Mouse (Mus musculus) limb, embryonic 13.5 days (tissue): Measurements from ENCODE around the gene Gper1. TPM values are rescaled to one million over a fixed set of nuclear protein-coding genes. Genes with fewer than 3 reads are reported as not detected.

Experiments used
- ATAC-seq: fragments of 200-750 bp; cut with Nextera tagmentation; 2 replicates; pipeline ENCODE4 v1.8.0; 2017; ENCODE audit warnings: low read depth, moderate number of reproducible peaks, moderate TSS enrichment; ENCODE audit not compliant: low FRiP score
- H3K27ac ChIP-seq: fragments of 300-500 bp; sonication (generic); 2 replicates; pipeline ENCODE4 v1.5.1; 2015; ENCODE audit warnings: inconsistent platforms, mild to moderate bottlenecking, moderate library complexity
- H3K27me3 ChIP-seq: fragments of 300-500 bp; sonication (generic); 2 replicates; pipeline ENCODE4 v1.6.1; 2015; ENCODE audit warnings: mild to moderate bottlenecking, inconsistent platforms
- H3K36me3 ChIP-seq: fragments of 300-500 bp; sonication (generic); 2 replicates; pipeline ENCODE4 v1.6.1; 2015; ENCODE audit warnings: inconsistent platforms, mild to moderate bottlenecking, moderate library complexity
- H3K4me1 ChIP-seq: fragments of 300-500 bp; sonication (generic); 2 replicates; pipeline ENCODE4 v1.6.1; 2015; ENCODE audit warnings: inconsistent platforms
- H3K4me2 ChIP-seq: fragments of 300-500 bp; sonication (generic); replicated peaks from 2 replicates; pipeline ENCODE4 v1.6.1; 2015; ENCODE audit warnings: inconsistent platforms, mild to moderate bottlenecking, moderate library complexity
- H3K4me3 ChIP-seq: fragments of 300-500 bp; sonication (generic); 2 replicates; pipeline ENCODE4 v1.5.1; 2015; ENCODE audit warnings: moderate library complexity, mild to moderate bottlenecking, inconsistent platforms
- H3K9ac ChIP-seq: fragments of 300-500 bp; sonication (generic); 2 replicates; pipeline ENCODE4 v1.6.1; 2015; ENCODE audit warnings: mild to moderate bottlenecking, inconsistent platforms
- H3K9me3 ChIP-seq: fragments of 300-500 bp; sonication (generic); 2 replicates; pipeline ENCODE4 v1.6.1; 2016; ENCODE audit warnings: inconsistent platforms
- WGBS: fragments of 180-500 bp; shearing (Covaris S2); methylation state at CpG from one replicate; pipeline ENCODE4 v1.1.7; 2015; 5-methylcytosine and 5-hydroxymethylcytosine counted together
- polyA plus RNA-seq: library from polyadenylated mRNA; unstranded; fragments of >200 nt; fragmentation: Nextera tagmentation; extraction: Ambion mirVana; gene quantifications from 2 replicates; pipeline ENCODE4 v1.2.1, GENCODE M21; 2015

Gene Gper1
- polyA plus RNA-seq, 1 experiment from 2014 or later: 3.5 TPM

DNA sequence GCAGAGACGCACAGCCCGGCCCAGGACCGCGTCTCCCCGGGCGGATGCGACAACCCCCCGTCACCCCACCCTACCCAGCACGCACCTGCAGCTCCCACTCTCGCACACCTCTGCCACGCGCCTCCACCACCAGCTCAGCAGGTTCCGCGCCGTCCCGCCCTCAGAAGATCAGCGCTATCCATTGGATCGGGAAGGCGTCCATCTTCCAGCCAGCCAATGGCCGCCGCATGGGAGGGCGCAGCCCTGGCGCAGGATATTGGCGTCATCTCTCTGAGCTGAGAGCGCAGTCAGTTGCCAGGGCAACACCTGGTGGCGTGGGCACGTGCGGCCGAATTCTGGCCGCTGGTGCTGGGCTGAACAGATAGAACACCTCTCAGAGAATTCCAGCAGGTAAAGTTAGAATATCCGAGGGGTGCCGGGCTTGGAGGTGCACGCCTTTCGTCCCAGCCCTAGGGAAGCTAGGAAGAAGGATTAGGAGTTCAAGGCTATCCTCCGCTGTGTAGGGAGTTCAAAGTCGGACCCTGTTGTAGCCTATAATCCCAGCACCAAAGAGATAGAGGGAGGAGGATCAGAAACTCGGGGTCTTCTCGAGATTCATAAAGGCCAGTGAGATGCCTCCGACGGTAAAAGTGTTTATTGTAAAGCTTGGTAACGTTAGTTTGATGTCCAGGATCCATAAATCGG lies 37.6 kb downstream of the Gper1 start, which contains the start of gene 3110082I17Rik:
Gene 3110082I17Rik (minus strand): TSS at position 144 of the 684 bp plus-strand sequence.
- Histone ChIP-seq H3K9me3 (no peaks in the 10 kb centered on the region), H3K4me2 (peak within 1 kb of the TSS; percentile 83), H3K4me3 (peak within 1 kb of the TSS; percentile 67), H3K27me3 (no peaks in the 10 kb centered on the region), H3K27ac (no peak within 1 kb of the TSS), H3K9ac (peak within 1 kb of the TSS; percentile 70), H3K36me3 (no peaks in the 10 kb centered on the region), H3K4me1 (peaks cover 12% of the 10 kb centered on the region)
- WGBS: 4% methylated on average over 42 of the region's 42 CpGs
- peak; percentile 99 for ATAC-seq

DNA sequence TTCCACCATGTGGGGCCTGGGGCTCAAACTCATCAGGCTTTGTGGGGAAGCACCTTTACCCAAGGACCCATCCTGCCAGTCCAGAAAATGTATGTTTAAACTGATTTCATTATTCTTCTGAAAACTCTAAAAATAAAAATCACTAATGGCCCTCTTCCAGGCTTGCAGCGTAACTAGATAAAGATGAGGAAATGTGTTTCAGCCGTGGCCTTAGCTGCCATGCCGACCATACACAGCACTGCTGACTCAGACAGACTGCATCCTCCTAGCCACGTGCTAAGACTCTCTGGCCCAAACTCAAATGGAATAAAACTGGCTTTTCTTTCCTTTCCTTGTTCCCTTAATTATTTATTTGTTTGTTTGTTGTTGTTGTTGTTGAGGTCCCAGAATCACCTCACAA lies 41.9 kb downstream of the Gper1 start:
- H3K9me3 ChIP-seq: no peaks in the 10 kb centered on the region
- H3K9ac ChIP-seq: no peak overlapping the region
- H3K36me3 ChIP-seq: no peaks in the 10 kb centered on the region
- ATAC-seq: no peak
- no peak overlapping the region for H3K27ac ChIP-seq
- H3K4me1 ChIP-seq: peaks cover 5% of the 10 kb centered on the region; the same call in 1 of the 2 replicates
- WGBS: 75% methylated on average over 4 of the region's 4 CpGs
- H3K4me3 ChIP-seq: no peak overlapping the region
- no peaks in the 10 kb centered on the region for H3K27me3 ChIP-seq
- no peak overlapping the region for H3K4me2 ChIP-seq

DNA sequence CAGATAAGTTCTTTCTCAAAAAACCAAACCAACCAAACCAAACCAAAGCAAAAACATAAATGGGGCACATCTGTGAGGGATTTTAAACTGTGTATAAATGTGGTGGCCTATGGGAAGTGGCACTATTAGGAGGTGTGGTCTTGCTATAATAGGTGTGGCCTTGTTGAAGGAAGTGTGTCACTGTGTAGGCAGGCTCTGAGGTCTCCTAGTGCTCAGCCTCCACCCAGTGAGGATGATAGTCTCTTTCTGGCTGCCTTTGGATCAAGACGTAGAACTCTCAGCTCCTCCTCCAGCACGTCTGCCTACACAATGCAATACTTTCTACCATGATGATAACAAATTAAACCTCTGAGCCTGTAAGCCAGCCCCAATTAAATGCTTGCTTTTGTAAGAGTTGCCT lies 43.4 kb downstream of the Gper1 start:
- 61% methylated on average over 2 of the region's 2 CpGs for WGBS
- H3K4me1 ChIP-seq: no peaks in the 10 kb centered on the region
- no peak for ATAC-seq
- no peak overlapping the region for H3K4me2 ChIP-seq
- H3K27me3 ChIP-seq: no peaks in the 10 kb centered on the region
- H3K4me3 ChIP-seq: no peak overlapping the region
- no peaks in the 10 kb centered on the region for H3K9me3 ChIP-seq
- H3K36me3 ChIP-seq: peaks cover 8% of the 10 kb centered on the region
- no peak overlapping the region for H3K9ac ChIP-seq
- H3K27ac ChIP-seq: no peak overlapping the region

DNA sequence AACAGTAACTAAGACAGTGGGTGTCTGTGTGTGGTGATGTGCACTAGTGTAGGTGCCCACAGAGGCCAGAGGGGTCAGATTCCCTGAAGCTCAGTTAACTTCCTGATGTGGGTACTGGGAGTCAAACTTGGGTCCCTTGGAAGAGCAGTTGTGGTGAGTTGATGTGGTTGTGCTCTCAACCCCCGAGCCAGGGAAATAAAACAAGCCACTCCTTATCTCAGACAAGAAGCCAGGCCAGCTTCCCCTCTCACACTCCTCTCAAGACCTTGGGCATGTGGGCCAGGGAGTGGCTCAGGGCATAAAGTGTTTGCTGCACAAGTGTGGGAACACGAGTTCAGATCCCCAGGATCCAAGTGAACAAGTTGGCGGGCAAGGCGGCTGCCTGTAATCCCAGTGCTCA lies 43.9 kb downstream of the Gper1 start:
- no peaks in the 10 kb centered on the region for H3K27me3 ChIP-seq
- no peak overlapping the region for H3K9ac ChIP-seq
- no peaks in the 10 kb centered on the region for H3K4me1 ChIP-seq
- no peak overlapping the region for H3K4me2 ChIP-seq
- no peak overlapping the region for H3K27ac ChIP-seq
- no peak for ATAC-seq
- H3K36me3 ChIP-seq: peaks cover 12% of the 10 kb centered on the region
- WGBS: 61% methylated on average over 4 of the region's 4 CpGs
- H3K9me3 ChIP-seq: no peaks in the 10 kb centered on the region
- no peak overlapping the region for H3K4me3 ChIP-seq

DNA sequence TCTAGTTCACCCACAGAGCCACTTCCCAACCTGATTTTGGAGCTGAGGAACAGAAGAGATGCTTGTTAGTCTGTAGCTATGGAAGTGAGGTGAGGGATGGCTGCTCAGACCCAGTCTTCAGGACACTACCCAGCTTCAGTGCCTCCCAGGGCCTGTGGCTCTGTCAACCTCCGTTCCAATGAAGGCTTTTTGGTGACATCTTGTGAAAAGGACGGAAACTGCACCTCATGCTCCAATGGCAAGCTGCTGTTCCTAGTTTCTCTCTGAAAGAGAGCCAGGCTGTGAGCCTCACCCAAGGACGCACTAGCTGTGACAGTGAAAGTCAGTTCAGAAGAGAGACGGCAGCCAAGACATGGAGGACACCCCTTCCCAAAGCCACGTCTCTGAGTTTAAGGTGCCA lies 45.0 kb downstream of the Gper1 start:
- ATAC-seq: no peak
- 48% methylated on average over 5 of the region's 5 CpGs for WGBS
- H3K4me1 ChIP-seq: no peaks in the 10 kb centered on the region
- no peak overlapping the region for H3K4me3 ChIP-seq
- H3K9ac ChIP-seq: no peak overlapping the region; the same call in 1 of the 2 replicates
- no peaks in the 10 kb centered on the region for H3K9me3 ChIP-seq
- peaks cover 24% of the 10 kb centered on the region for H3K36me3 ChIP-seq
- H3K27me3 ChIP-seq: no peaks in the 10 kb centered on the region
- H3K4me2 ChIP-seq: no peak overlapping the region
- H3K27ac ChIP-seq: no peak overlapping the region

DNA sequence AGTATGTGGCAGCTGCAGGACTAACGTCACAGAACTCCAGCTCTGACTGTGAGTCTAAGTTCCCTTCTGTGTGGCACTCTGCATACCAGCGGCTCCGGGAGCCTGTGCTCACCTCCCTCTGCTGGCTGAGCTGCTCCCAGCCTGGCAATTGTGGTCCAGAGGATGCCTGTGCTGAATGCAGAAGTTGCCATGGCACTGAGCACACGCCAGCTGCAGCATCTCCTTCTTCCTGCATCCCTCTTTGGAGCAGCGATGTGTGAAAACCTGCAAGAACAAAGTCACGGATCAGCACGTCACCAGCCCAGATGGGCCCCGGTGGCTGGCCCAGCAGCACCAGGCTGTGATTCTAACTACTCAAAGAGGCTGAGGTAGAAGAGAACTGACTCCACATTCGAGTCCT lies 51.8 kb downstream of the Gper1 start:
- Histone ChIP-seq H3K27ac (no peak overlapping the region), H3K4me2 (no peak overlapping the region), H3K27me3 (no peaks in the 10 kb centered on the region), H3K36me3 (peaks cover 90% of the 10 kb centered on the region), H3K4me1 (no peaks in the 10 kb centered on the region), H3K9ac (no peak overlapping the region), H3K4me3 (no peak overlapping the region), H3K9me3 (no peaks in the 10 kb centered on the region)
- ATAC-seq: no peak
- 89% methylated on average over 9 of the region's 9 CpGs for WGBS

Other genes starting within 250 kb of the Gper1 start
- gene Sun1, start 222.5 kb upstream of the Gper1 start, polyA plus RNA-seq: 48.7 and 51.1 TPM in 2 replicates
- 155 and 165 TPM in 2 replicates for gene Get4, start 170.8 kb upstream of the Gper1 start, polyA plus RNA-seq
- 0.94 and 1.2 TPM in 2 replicates for gene Adap1, start 97.5 kb upstream of the Gper1 start, polyA plus RNA-seq
- 98.3 and 109 TPM in 2 replicates for gene Cox19, start 71.7 kb upstream of the Gper1 start, polyA plus RNA-seq
- gene Cyp2w1, start 70.5 kb upstream of the Gper1 start, polyA plus RNA-seq: 2.8 and 4.5 TPM in 2 replicates
- gene Gpr146, start 45.5 kb upstream of the Gper1 start, polyA plus RNA-seq: 1.4 and 1.9 TPM in 2 replicates
- 3.5 and 3.9 TPM in 2 replicates for gene C130050O18Rik, start 17.9 kb upstream of the Gper1 start, polyA plus RNA-seq
- 32.6 and 33.1 TPM in 2 replicates for gene 3110082I17Rik, start 37.4 kb downstream of the Gper1 start, polyA plus RNA-seq
- 10.3 and 11.0 TPM in 2 replicates for gene Zfand2a, start 61.4 kb downstream of the Gper1 start, polyA plus RNA-seq
- gene Uncx, start 120.3 kb downstream of the Gper1 start, polyA plus RNA-seq: 0.09 TPM in 1 of 2 replicates, not detected in the other